Mouse (Mus musculus): Measurements from ENCODE around the gene Sdr39u1. TPM values are rescaled to one million over a fixed set of nuclear protein-coding genes. Genes with fewer than 3 reads are reported as not detected.

Gene Sdr39u1
- polyA plus RNA-seq, 1 experiment, result 2.0 TPM

DNA sequence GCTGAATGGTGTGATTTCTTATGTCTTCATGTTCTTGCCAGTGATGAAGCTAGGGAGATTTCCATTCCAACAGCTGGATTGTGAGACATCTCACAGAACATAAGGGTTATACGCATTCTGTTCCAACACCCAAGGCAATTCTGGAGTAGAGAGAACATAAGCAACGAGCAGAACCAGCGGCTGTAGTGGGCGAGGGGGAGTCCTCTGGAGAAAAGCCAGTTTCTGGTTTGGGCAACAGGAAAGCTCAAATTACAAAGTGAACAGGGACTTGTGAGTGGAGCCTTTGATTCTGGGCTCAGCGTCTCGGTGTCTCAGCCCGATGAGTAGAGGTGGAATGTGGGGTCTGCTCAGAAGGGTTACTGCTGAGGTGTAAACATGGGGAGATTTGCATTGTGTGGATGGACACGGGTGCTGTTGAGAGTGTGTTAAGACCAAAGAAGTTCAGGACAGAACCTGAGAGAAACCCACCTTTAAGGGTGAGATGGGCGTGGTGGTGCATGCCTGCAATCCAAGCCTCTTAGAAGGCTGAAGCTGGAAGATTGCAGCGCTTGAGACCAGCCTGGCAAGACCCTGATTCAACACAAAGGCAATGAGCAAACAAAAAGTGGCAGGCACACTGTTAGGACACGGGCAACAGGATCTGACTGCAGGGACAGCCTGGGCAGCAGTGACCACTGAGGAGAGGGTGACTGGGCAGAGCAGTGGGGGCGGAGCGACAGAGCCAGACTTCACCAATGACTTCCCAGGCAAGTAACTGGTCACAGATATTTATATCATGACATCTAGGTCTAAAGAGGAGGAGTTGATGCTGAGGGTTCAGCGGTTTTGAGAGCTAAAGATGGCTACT, 22.4 kb downstream of the Sdr39u1 start:
- no peak for TF ChIP-seq CTCF (IDR thresholded peaks at IDR 0.05; ENCODE audit: low read depth, low read length)
- TF ChIP-seq POLR2A (IDR thresholded peaks at IDR 0.05; ENCODE audit: borderline replicate concordance, low read depth, low read length), result no peak
- Histone ChIP-seq H3K27ac (ENCODE audit: insufficient read depth, low read depth, low read length) (no peak overlapping the region), H3K4me1 (ENCODE audit: control insufficient read depth, insufficient read depth, low read length) (no peaks in the 10 kb centered on the region), H3K4me3 (ENCODE audit: insufficient read depth, low read length) (no peak overlapping the region)

DNA sequence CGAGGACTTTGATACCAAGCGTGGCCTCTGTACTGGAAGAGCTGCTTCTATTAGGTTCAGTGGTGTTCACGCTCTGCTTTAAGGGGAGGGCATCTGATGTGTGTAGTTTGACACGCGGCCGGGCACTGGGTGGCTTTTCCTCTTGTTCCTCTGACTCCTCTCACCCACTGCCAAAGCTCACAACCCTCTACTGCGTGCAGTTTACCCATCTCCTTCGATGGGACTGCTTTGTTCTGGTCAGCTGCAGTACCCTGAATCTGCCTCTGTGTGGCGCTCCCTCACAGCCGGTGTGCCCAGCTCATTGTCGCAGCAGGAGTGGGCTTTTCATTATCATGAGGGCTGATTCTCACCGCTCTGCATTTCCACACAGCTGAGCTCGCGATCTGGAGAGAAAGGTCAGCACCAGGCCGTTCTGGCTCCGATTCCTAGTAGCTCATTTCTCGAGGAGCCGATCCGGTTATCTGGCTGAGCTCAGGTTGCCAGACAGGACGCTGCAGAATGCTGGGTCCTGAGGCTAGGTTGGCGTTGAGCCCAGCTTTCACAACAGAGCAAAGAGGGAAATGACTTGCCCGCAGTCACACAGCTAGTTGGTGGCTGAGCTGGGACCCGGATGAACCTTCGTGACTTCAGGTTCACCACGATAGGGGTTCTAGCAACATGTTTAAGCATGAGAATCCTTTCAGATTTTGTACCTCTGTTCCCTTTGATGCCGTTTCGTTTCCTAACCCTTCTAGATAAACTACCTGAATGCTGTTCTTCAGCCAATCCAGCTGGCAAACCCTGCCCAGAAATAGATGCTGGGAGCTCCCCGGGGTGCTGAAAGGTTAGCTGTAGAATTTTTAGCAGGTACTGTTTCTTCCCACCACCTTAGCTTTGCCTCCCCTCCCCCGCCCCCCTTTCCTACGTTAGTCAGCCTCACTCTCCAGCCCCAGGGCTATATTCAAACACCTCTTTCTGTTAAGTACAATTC, 26.1 kb downstream of the Sdr39u1 start:
- H3K4me1 ChIP-seq (ENCODE audit: control insufficient read depth, insufficient read depth, low read length), result no peaks in the 10 kb centered on the region
- TF ChIP-seq POLR2A (IDR thresholded peaks at IDR 0.05; ENCODE audit: borderline replicate concordance, low read depth, low read length) (no peak), CTCF (IDR thresholded peaks at IDR 0.05; ENCODE audit: low read depth, low read length) (peak; percentile 88)

DNA sequence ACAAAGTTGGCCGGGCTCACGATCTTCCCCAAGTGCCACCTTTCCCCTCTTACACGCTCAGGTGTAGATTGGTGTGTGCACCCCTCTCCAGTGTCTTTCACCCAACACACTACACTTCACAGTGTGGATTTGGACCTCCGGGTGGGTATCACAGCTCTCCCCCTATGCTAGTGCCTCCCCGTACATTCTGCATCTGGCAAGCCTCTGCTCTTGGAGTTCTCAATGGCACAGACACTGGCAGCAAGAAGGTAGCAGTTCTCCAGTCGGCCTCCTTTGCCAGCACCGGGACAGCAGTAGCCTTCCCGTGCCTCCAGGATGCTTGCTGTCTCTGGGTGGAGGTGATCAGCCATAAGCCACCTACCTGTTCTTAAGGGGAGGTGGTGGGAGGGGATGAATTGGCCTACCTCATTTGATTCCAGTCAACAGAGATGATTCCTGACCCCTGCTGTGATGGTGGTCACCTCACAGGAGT, 26.8 kb downstream of the Sdr39u1 start:
- Histone ChIP-seq H3K27ac (ENCODE audit: insufficient read depth, low read depth, low read length) (no peak overlapping the region), H3K4me3 (ENCODE audit: insufficient read depth, low read length) (no peak overlapping the region), H3K4me1 (ENCODE audit: control insufficient read depth, insufficient read depth, low read length) (no peaks in the 10 kb centered on the region)
- no peak for TF ChIP-seq CTCF (IDR thresholded peaks at IDR 0.05; ENCODE audit: low read depth, low read length)
- no peak for TF ChIP-seq POLR2A (IDR thresholded peaks at IDR 0.05; ENCODE audit: borderline replicate concordance, low read depth, low read length)

More for the DNA sequence above, 26.1 kb downstream of the Sdr39u1 start:
- Histone ChIP-seq H3K27ac (ENCODE audit: insufficient read depth, low read depth, low read length) (no peak overlapping the region), H3K4me3 (ENCODE audit: insufficient read depth, low read length) (peak overlapping the region; percentile 34)

DNA sequence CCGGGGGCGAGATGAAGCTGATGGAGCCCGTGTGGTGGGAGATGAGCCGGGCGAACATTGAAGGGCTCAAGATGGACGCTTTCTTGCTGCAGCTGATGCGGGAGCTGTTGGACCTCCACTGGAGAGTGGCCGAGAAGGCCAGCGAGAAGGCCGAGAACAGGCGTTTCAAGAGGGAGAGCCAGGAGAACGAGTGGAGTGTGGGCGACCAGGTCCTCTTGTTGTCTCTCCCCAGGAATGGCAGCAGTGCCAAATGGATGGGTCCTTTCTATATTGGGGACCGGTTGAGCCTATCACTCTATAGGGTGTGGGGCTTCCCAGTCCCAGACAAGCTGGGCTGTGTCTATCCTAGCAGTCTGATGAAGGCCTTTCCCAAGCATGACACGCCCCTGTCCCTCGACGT, 27.5 kb downstream of the Sdr39u1 start:
- TF ChIP-seq POLR2A (IDR thresholded peaks at IDR 0.05; ENCODE audit: borderline replicate concordance, low read depth, low read length) (no peak), CTCF (IDR thresholded peaks at IDR 0.05; ENCODE audit: low read depth, low read length) (no peak)
- no peak overlapping the region for H3K27ac ChIP-seq (ENCODE audit: insufficient read depth, low read depth, low read length)
- H3K4me3 ChIP-seq (ENCODE audit: insufficient read depth, low read length), result no peak overlapping the region
- H3K4me1 ChIP-seq (ENCODE audit: control insufficient read depth, insufficient read depth, low read length), result no peaks in the 10 kb centered on the region

DNA sequence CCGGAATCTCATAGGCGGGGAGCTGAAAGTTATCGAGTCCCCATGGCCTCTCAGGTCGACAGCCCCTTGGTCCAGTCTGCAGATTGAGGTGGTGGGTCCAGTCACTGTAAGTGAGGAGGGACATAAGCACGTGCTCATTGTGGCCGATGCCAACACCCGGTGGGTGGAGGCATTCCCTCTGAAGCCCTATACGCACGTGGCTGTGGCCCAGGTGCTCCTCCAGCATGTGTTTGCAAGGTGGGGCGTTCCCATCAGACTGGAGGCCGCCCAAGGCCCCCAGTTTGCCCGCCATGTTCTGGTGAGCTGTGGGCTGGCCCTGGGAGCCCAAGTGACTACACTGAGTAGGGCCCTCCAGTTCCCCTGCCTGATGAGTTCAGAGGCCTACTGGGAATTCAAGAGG, 28.1 kb downstream of the Sdr39u1 start:
- TF ChIP-seq CTCF (IDR thresholded peaks at IDR 0.05; ENCODE audit: low read depth, low read length) (no peak), POLR2A (IDR thresholded peaks at IDR 0.05; ENCODE audit: borderline replicate concordance, low read depth, low read length) (no peak)
- Histone ChIP-seq H3K4me3 (ENCODE audit: insufficient read depth, low read length) (no peak overlapping the region), H3K4me1 (ENCODE audit: control insufficient read depth, insufficient read depth, low read length) (no peaks in the 10 kb centered on the region), H3K27ac (ENCODE audit: insufficient read depth, low read depth, low read length) (no peak overlapping the region)

DNA sequence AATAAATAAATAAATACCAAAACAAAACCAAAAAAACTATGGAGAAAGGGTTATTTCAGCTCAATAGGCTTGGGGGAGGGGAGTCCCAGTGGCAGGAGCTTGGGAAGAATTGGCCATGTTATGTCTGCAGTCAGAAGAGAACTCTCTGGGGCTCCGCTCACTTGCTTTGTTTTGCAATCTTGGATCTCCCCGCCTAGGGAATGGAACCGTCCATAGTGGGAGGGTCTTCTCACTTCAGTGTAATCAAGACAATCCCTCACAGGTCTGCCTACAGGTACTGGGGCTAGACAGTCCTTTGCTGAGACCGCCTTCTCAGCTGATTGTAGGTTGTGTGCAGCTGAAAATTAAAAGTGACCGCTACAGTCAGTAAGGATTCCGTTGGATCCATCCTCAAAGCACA, 30.6 kb downstream of the Sdr39u1 start:
- no peaks in the 10 kb centered on the region for H3K4me1 ChIP-seq (ENCODE audit: control insufficient read depth, insufficient read depth, low read length)
- no peak overlapping the region for H3K4me3 ChIP-seq (ENCODE audit: insufficient read depth, low read length)
- no peak overlapping the region for H3K27ac ChIP-seq (ENCODE audit: insufficient read depth, low read depth, low read length)
- no peak for TF ChIP-seq CTCF (IDR thresholded peaks at IDR 0.05; ENCODE audit: low read depth, low read length)
- no peak for TF ChIP-seq POLR2A (IDR thresholded peaks at IDR 0.05; ENCODE audit: borderline replicate concordance, low read depth, low read length)

DNA sequence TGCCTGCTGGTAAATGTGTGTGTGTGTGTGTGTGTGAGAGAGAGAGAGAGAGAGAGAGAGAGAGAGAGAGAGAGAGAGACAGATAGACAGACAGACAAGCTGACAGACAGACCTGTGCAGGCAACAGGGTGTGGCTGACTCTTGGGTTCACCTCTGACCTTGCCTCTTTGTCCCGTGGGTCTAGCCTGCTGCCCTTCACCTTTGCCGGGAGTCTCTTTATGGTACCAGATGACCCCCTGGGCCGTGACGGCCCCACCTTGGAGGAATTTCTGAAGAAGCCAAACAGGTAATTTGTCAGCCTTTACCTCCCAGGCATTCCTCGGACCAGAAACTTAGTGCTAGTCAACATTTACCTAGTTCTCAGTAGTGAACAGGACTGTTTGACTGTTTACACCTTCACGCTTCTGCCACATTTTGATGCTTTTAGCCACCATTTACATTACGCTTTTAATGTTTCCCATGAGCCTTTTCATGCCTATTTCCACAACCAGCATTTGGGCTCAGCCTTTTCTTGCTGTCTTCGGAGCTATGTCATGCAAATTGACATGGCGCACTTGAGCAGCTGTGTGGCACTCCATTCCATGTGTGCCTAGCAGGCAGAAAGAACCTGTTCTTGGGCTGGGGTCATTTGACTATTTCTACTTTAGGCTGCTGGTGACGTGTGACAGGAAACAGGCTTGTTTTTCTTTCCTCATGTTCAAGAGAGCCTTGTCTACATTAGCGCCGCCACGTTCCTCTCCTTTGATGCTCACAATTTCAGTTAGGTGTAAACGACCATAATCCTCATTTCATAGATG, 31.7 kb downstream of the Sdr39u1 start:
- TF ChIP-seq POLR2A (IDR thresholded peaks at IDR 0.05; ENCODE audit: borderline replicate concordance, low read depth, low read length) (no peak), CTCF (IDR thresholded peaks at IDR 0.05; ENCODE audit: low read depth, low read length) (no peak)
- Histone ChIP-seq H3K4me3 (ENCODE audit: insufficient read depth, low read length) (no peak overlapping the region), H3K4me1 (ENCODE audit: control insufficient read depth, insufficient read depth, low read length) (no peaks in the 10 kb centered on the region), H3K27ac (ENCODE audit: insufficient read depth, low read depth, low read length) (no peak overlapping the region)

DNA sequence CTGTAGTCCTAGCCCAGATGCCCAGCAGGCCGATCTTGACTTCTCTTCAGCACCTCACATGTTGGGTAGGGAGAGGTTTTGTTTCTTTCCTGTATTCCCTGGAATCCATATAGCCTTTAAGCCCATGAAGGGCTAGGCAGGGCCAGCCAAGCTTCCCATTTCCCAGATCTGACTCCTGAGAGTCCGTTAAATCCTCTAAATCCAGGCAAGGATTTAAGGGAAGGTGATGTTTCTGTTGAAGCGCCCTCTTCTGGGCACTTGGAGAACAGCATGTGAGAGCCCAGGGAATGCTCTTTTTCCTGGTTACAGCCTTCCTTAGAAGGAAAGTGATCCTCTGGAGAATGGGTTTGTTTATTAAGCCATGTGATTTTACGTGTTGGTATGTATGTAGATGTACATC, 33.1 kb downstream of the Sdr39u1 start:
- Histone ChIP-seq H3K27ac (ENCODE audit: insufficient read depth, low read depth, low read length) (no peak overlapping the region), H3K4me3 (ENCODE audit: insufficient read depth, low read length) (no peak overlapping the region), H3K4me1 (ENCODE audit: control insufficient read depth, insufficient read depth, low read length) (no peaks in the 10 kb centered on the region)
- TF ChIP-seq POLR2A (IDR thresholded peaks at IDR 0.05; ENCODE audit: borderline replicate concordance, low read depth, low read length) (no peak), CTCF (IDR thresholded peaks at IDR 0.05; ENCODE audit: low read depth, low read length) (peak; percentile 97)

DNA sequence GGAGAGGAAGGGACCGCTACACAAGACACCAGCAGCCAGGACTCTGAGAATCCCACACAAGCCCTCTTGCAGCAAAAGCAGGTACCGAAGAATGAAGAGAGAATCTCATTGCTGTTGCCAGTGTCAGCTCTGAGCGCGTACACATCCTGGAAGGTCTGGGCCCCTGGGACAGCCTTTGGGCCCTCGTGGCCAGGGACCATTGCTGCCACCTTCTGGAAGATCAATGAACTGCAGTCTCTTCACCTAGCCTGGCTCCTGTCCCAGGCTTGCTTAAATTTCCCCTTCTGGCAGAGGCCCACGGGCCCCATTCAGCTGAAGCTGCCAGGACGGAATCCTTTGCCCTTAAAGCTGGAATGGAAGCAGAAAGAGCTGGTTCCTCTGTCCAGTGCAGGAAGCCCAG, 36.3 kb downstream of the Sdr39u1 start:
- H3K4me3 ChIP-seq (ENCODE audit: insufficient read depth, low read length), result no peak overlapping the region
- H3K4me1 ChIP-seq (ENCODE audit: control insufficient read depth, insufficient read depth, low read length), result no peaks in the 10 kb centered on the region
- H3K27ac ChIP-seq (ENCODE audit: insufficient read depth, low read depth, low read length), result no peak overlapping the region
- TF ChIP-seq POLR2A (IDR thresholded peaks at IDR 0.05; ENCODE audit: borderline replicate concordance, low read depth, low read length), result no peak
- TF ChIP-seq CTCF (IDR thresholded peaks at IDR 0.05; ENCODE audit: low read depth, low read length), result peak; percentile 62; the same call in 1 of the 2 replicates

All from bone marrow macrophage, adult 2 months (primary cell).